Mouse (Mus musculus): ENCODE results near the gene Gm6121.
"Not testable (repeated sequence)": the region's sequence is repeated elsewhere in the genome, so short reads cannot be mapped to it uniquely, and the experiment has no call there.

Gm6121 gene

DNA sequence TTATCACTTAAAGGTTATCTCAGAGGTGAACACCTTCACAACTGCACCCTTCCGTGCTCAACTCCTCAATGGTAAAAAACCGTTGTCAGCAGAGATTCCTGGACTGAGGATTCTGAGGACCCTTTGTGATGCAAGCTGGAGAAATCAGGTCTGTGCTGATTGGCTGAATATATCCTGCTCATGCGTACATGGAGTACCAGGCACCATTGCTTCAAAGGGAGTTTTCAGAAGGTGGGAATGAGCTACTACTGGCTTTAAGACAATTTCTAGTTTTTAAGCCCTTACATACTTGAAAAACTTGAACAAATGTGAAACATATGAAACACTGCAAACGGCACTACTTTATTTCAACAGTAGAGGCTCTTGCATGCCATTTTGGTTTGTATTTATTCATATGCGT lies at the start of gene Gm6121:
Gene Gm6121 (minus strand): TSS at position 101 of the 400 bp plus-strand sequence.
- not testable (repeated sequence) for DNase-seq (ENCODE audit: low spot score in 2 of 2)

All from thymus, postnatal 10 days (tissue).